Mouse (Mus musculus): Measurements from ENCODE around the gene Sparcl1. TPM values are rescaled to one million over a fixed set of nuclear protein-coding genes. Genes with fewer than 3 reads are reported as not detected.

Sparcl1 gene
- polyA plus RNA-seq, 1 experiment = 17.3 TPM

GRCm38 (mm10) chr5:104043704-104044103 lies 69.8 kb downstream of the Sparcl1 start:
- no peaks in the 10 kb centered on the region for H3K36me3 ChIP-seq (ENCODE audit: control insufficient read depth, insufficient read depth, low read length)
- 88% methylated on average over 2 of the region's 2 CpGs for WGBS
- peaks cover 3% of the 10 kb centered on the region; the same call in 1 of the 2 replicates for H3K4me1 ChIP-seq (ENCODE audit: control insufficient read depth, insufficient read depth, insufficient read length)
- H3K27me3 ChIP-seq (ENCODE audit: control insufficient read depth, insufficient read depth, low read length) = no peaks in the 10 kb centered on the region
- no peak for TF ChIP-seq CTCF (IDR thresholded peaks at IDR 0.05; ENCODE audit: extremely low read depth, insufficient read depth, insufficient read length, insufficient replicate concordance)
- no peak for TF ChIP-seq POLR2A (IDR thresholded peaks at IDR 0.05; ENCODE audit: low read depth, low read length)
- H3K27ac ChIP-seq (ENCODE audit: insufficient read depth, low read length) = no peak overlapping the region
- no peak for DNase-seq (ENCODE audit: low read depth in 1 of 2, low spot score in 2 of 2)
- no peak overlapping the region for H3K4me3 ChIP-seq (ENCODE audit: extremely low read depth, insufficient read depth, insufficient read length)

GRCm38 (mm10) chr5:104042906-104043305 lies 70.6 kb downstream of the Sparcl1 start:
- H3K27ac ChIP-seq (ENCODE audit: insufficient read depth, low read length) = no peak overlapping the region
- WGBS = 87% methylated on average over 2 of the region's 2 CpGs
- H3K4me3 ChIP-seq (ENCODE audit: extremely low read depth, insufficient read depth, insufficient read length) = no peak overlapping the region
- no peak for DNase-seq (ENCODE audit: low read depth in 1 of 2, low spot score in 2 of 2)
- no peak for TF ChIP-seq POLR2A (IDR thresholded peaks at IDR 0.05; ENCODE audit: low read depth, low read length)
- TF ChIP-seq CTCF (IDR thresholded peaks at IDR 0.05; ENCODE audit: extremely low read depth, insufficient read depth, insufficient read length, insufficient replicate concordance) = no peak
- no peaks in the 10 kb centered on the region for H3K27me3 ChIP-seq (ENCODE audit: control insufficient read depth, insufficient read depth, low read length)
- H3K4me1 ChIP-seq (ENCODE audit: control insufficient read depth, insufficient read depth, insufficient read length) = peaks cover 3% of the 10 kb centered on the region; the same call in 1 of the 2 replicates
- no peaks in the 10 kb centered on the region for H3K36me3 ChIP-seq (ENCODE audit: control insufficient read depth, insufficient read depth, low read length)

- 65% methylated on average over 6 of the region's 6 CpGs for WGBS
- TF ChIP-seq POLR2A (IDR thresholded peaks at IDR 0.05; ENCODE audit: low read depth, low read length) (no peak), CTCF (IDR thresholded peaks at IDR 0.05; ENCODE audit: extremely low read depth, insufficient read depth, insufficient read length, insufficient replicate concordance) (no peak)
Measured at GRCm38 (mm10) chr5:104039154-104039932, 74.2 kb downstream of the Sparcl1 start.

GRCm38 (mm10) chr5:104036686-104037085 lies 76.8 kb downstream of the Sparcl1 start:
- 88% methylated on average over 1 of the region's 1 CpGs for WGBS
- H3K4me3 ChIP-seq (ENCODE audit: extremely low read depth, insufficient read depth, insufficient read length) = no peak overlapping the region
- DNase-seq (ENCODE audit: low read depth in 1 of 2, low spot score in 2 of 2) = no peak
- no peaks in the 10 kb centered on the region for H3K4me1 ChIP-seq (ENCODE audit: control insufficient read depth, insufficient read depth, insufficient read length)
- H3K27me3 ChIP-seq (ENCODE audit: control insufficient read depth, insufficient read depth, low read length) = no peaks in the 10 kb centered on the region
- H3K36me3 ChIP-seq (ENCODE audit: control insufficient read depth, insufficient read depth, low read length) = no peaks in the 10 kb centered on the region
- H3K27ac ChIP-seq (ENCODE audit: insufficient read depth, low read length) = no peak overlapping the region
- TF ChIP-seq CTCF (IDR thresholded peaks at IDR 0.05; ENCODE audit: extremely low read depth, insufficient read depth, insufficient read length, insufficient replicate concordance) = no peak
- no peak for TF ChIP-seq POLR2A (IDR thresholded peaks at IDR 0.05; ENCODE audit: low read depth, low read length)

More at GRCm38 (mm10) chr5:104039154-104039932, 74.2 kb downstream of the Sparcl1 start:
- no peaks in the 10 kb centered on the region for H3K27me3 ChIP-seq (ENCODE audit: control insufficient read depth, insufficient read depth, low read length)
- no peaks in the 10 kb centered on the region for H3K36me3 ChIP-seq (ENCODE audit: control insufficient read depth, insufficient read depth, low read length)
- H3K27ac ChIP-seq (ENCODE audit: insufficient read depth, low read length) = no peak overlapping the region
- no peaks in the 10 kb centered on the region for H3K4me1 ChIP-seq (ENCODE audit: control insufficient read depth, insufficient read depth, insufficient read length)
- no peak for DNase-seq (ENCODE audit: low read depth in 1 of 2, low spot score in 2 of 2)
- no peak overlapping the region for H3K4me3 ChIP-seq (ENCODE audit: extremely low read depth, insufficient read depth, insufficient read length)

GRCm38 (mm10) chr5:104035824-104036223 lies 77.7 kb downstream of the Sparcl1 start:
- Histone ChIP-seq H3K27ac (ENCODE audit: insufficient read depth, low read length) (no peak overlapping the region), H3K36me3 (ENCODE audit: control insufficient read depth, insufficient read depth, low read length) (no peaks in the 10 kb centered on the region), H3K4me3 (ENCODE audit: extremely low read depth, insufficient read depth, insufficient read length) (no peak overlapping the region), H3K4me1 (ENCODE audit: control insufficient read depth, insufficient read depth, insufficient read length) (no peaks in the 10 kb centered on the region), H3K27me3 (ENCODE audit: control insufficient read depth, insufficient read depth, low read length) (no peaks in the 10 kb centered on the region)
- TF ChIP-seq CTCF (IDR thresholded peaks at IDR 0.05; ENCODE audit: extremely low read depth, insufficient read depth, insufficient read length, insufficient replicate concordance) = no peak
- no peak for TF ChIP-seq POLR2A (IDR thresholded peaks at IDR 0.05; ENCODE audit: low read depth, low read length)
- 71% methylated on average over 1 of the region's 1 CpGs for whole genome bisulfite sequencing
- no peak for DNase-seq (ENCODE audit: low read depth in 1 of 2, low spot score in 2 of 2)

GRCm38 (mm10) chr5:104035066-104035465 lies 78.5 kb downstream of the Sparcl1 start:
- TF ChIP-seq CTCF (IDR thresholded peaks at IDR 0.05; ENCODE audit: extremely low read depth, insufficient read depth, insufficient read length, insufficient replicate concordance) = no peak
- TF ChIP-seq POLR2A (IDR thresholded peaks at IDR 0.05; ENCODE audit: low read depth, low read length) = no peak
- Histone ChIP-seq H3K27me3 (ENCODE audit: control insufficient read depth, insufficient read depth, low read length) (no peaks in the 10 kb centered on the region), H3K4me3 (ENCODE audit: extremely low read depth, insufficient read depth, insufficient read length) (no peak overlapping the region), H3K27ac (ENCODE audit: insufficient read depth, low read length) (no peak overlapping the region), H3K4me1 (ENCODE audit: control insufficient read depth, insufficient read depth, insufficient read length) (no peaks in the 10 kb centered on the region), H3K36me3 (ENCODE audit: control insufficient read depth, insufficient read depth, low read length) (no peaks in the 10 kb centered on the region)
- no peak for DNase-seq (ENCODE audit: low read depth in 1 of 2, low spot score in 2 of 2)

GRCm38 (mm10) chr5:104032434-104033097 lies 81.0 kb downstream of the Sparcl1 start:
- DNase-seq (ENCODE audit: low read depth in 1 of 2, low spot score in 2 of 2) = no peak
- 97% methylated on average over 2 of the region's 2 CpGs for whole genome bisulfite sequencing
- H3K4me3 ChIP-seq (ENCODE audit: extremely low read depth, insufficient read depth, insufficient read length) = no peak overlapping the region
- H3K27ac ChIP-seq (ENCODE audit: insufficient read depth, low read length) = no peak overlapping the region
- no peaks in the 10 kb centered on the region for H3K36me3 ChIP-seq (ENCODE audit: control insufficient read depth, insufficient read depth, low read length)
- no peaks in the 10 kb centered on the region for H3K27me3 ChIP-seq (ENCODE audit: control insufficient read depth, insufficient read depth, low read length)
- TF ChIP-seq CTCF (IDR thresholded peaks at IDR 0.05; ENCODE audit: extremely low read depth, insufficient read depth, insufficient read length, insufficient replicate concordance) (no peak), POLR2A (IDR thresholded peaks at IDR 0.05; ENCODE audit: low read depth, low read length) (no peak)
- no peaks in the 10 kb centered on the region for H3K4me1 ChIP-seq (ENCODE audit: control insufficient read depth, insufficient read depth, insufficient read length)

Other genes starting within 250 kb of the Sparcl1 start
- gene Klhl8, start 202.5 kb downstream of the Sparcl1 start, polyA plus RNA-seq (2012; rRNA removed) = 1.5 and 2.0 TPM in 2 replicates
- gene Hsd17b13, start 136.3 kb downstream of the Sparcl1 start, polyA plus RNA-seq (2012; rRNA removed) = 1.6 and 1.8 TPM in 2 replicates
- 12.2 and 13.0 TPM in 2 replicates for gene Hsd17b11, start 91.8 kb downstream of the Sparcl1 start, polyA plus RNA-seq (2012; rRNA removed)
- gene Nudt9, start 67.4 kb downstream of the Sparcl1 start, polyA plus RNA-seq (2012; rRNA removed) = 27.7 and 39.1 TPM in 2 replicates
- gene Gm17660, start 36.1 kb downstream of the Sparcl1 start, polyA plus RNA-seq (2012; rRNA removed) = not detected in 2 replicates
- not detected in 2 replicates for gene Dspp, start 57.0 kb upstream of the Sparcl1 start, polyA plus RNA-seq (2012; rRNA removed)
- gene Dmp1, start 88.9 kb upstream of the Sparcl1 start, polyA plus RNA-seq (2012; rRNA removed) = 0.07 TPM in 2 replicates
- gene Ibsp, start 185.4 kb upstream of the Sparcl1 start, polyA plus RNA-seq (2012; rRNA removed) = not detected in 2 replicates
- not detected in 2 replicates for gene Mepe, start 211.6 kb upstream of the Sparcl1 start, polyA plus RNA-seq (2012; rRNA removed)